Mouse (Mus musculus) cerebellum, adult (tissue): ENCODE measurements around the gene Prss27.

Source experiments
- ATAC-seq: cut with Nextera tagmentation; 2 replicates; pipeline ENCODE4 v1.9.2; 2017; ENCODE audit warnings: mild to moderate bottlenecking, moderate library complexity, mixed read lengths; ENCODE audit not compliant: insufficient number of reproducible peaks, low FRiP score, low TSS enrichment

The Prss27 gene

DNA sequence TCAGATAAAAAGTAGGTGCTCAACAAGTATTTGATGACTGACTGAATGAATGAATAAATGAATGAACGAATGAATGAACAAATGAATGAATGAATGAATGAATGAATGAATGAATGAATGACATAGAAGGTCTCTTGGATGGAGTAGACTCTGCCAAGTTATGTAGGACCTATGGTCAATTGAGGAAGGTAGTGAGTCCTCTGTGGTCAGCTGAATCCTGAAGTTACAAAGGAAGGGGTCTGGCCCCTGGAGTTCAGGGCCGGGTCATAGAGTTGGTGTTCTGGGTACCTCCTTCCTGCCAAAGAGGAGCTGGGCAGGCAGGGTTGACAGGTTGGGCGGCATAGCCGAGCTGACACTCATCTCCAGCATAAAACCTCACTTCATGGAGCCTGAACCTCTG, at the start of gene Prss27:
Gene Prss27, plus strand, starts transcription at position 301 of the 400 bp plus-strand sequence.
- ATAC-seq: no peak

DNA sequence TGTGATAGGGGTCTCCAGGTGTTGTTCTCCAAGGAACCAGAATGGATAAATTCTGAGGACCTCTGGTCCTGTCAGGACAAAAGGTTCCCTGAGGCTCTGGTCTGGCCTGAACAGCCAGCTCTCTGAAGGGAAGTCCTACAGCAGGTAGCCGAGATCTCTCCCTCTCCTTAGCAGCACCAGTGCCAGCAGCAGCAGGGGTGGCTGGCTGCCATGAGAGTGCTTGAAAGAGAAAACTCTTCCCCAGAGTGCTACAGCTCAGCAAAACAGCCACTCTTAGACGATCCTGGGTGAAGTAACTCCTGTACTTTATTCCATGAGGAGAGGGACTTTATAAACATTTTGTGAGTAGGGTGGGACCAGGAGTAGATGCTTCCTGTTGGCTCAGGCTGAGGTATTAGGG, 48.1 kb upstream of the Prss27 start:
- no peak for ATAC-seq

DNA sequence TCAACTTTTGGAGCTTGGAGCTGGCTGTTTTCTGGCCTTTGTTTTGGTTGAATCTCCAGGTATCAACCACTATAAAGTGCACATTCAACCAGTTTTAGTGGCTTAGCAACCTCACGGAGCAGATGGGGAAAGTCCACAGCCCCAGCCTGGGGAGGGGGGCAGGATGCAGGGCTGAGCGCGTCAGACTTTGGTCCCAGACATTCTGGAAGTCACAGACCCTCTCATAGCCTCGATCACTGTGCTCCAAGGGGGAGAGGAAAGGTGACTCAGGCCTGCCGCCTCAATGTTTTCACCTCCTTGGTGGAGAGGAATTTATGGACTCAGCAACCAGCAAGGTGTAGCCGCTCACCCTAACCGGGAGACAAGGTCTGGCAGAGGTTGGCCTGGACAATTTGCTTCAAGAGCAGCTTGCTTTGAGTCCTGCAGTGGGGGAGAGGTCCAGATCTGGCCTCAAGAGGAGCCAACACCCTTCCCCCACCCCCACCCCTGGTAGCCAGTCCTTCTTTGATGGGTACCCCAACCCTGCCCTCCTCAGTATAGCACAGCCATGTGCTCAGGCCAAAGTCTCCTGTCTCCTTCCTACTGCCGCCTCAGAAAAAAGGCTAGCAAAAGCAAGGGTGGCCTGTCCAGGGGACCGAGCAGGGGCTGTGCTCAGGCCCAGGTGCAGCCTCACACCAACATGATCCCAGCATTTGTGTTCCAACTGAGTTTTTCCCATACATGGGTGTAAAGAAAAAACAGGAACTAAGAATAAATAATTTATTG, 45.0 kb upstream of the Prss27 start:
- ATAC-seq: no peak

DNA sequence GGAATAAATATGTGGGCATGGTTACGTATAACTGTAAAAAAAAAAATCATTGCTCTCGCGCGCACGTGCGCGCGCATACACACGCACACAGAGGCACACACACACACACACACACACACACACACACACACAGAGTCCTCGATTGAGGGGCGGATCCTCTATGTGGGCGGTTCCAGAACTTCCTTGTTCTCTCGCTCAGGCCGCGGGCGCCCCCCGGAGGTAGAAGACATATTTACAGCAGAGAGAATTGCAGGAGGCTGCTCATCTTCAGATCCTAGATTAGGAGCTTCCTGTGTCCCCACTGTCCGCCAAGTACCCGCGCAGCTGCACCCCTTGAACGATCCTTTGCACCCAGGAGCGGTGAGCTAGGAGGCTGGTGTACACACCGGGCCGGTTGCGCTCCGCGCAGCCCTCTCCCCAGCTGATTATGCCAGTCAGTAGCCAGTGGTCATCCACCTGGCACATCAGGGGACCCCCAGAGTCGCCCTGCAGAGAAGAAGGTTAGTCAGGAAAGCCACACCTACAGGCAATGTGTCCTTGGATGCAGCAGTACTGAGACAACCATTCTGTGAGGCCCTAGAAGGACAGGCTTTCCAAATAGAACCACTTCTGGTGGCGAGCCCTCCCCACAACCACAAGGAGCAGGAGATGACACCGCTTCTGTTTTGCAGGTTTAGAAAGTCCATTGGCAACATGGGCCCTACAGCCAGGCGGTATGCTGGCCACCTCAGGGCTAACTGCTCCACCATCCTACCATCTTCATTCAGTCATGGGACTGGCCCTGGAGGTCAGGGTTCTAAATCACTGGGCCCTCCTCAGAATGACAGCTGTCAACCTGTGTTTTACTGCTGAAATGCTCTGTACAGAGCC, 44.1 kb upstream of the Prss27 start:
- peak; percentile 15; the same call in 1 of the 2 replicates for ATAC-seq

DNA sequence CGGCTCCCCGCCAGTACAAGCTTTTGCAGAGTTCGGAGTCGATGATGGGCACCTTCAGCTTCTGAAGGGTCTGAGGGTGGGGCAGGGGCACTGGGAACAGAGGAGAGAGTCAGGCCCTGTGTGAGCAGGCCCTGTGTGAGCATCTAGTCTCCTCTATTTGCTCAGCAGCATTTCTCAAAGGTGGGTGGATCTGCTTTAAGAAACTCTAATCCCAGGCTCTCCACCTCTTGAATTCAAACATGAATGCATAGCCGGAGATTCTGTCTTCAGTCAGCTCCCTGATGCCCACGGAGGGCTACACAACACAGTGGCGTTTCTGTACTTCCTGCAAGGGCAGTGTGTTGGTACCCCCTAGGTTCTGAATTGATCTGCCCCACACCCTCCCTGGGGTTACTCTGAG, 43.3 kb upstream of the Prss27 start:
- ATAC-seq: no peak

DNA sequence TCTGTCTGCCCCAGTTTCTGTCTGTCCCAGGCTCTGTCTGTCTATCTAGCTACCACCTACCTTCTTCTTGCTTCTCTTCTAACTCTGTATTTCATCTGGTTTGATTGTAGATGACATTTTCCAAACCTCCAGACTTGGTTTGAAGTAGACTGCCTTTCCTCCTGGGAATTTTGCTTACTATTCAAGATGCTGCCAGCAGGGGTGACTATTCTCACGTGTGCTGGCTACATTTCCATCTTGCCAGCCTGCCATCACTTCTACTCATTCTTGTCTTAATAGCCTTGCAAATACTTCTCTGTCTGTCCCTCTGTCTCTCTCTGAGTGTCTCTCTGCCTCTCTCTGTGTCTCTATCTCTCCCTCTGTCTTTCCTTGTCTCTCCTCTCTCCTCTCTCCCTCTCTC, 42.5 kb upstream of the Prss27 start:
- no peak for ATAC-seq

DNA sequence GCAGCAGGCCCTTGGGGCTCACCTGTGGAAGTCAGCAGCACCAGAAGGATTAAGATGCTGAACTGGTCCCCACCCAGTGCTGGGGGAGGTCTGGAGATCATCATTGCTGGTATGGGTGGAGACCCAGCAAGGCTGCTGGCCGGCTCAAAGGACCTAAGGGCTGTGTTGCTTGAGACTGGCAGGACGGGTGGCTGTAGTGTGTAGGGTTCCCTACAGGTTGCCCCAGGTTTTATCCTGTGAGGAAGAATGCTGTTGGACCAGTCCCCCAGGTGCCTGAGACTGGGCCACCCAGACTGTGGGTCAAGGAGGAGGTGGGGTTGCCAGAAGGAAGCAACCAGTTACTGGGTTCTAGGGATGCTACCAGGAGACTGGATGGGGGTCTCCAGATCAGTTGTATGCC, 40.0 kb upstream of the Prss27 start, which contains the start of gene Prss22:
Gene Prss22, minus strand, starts transcription at position 200 of the 400 bp plus-strand sequence.
- no peak for ATAC-seq

DNA sequence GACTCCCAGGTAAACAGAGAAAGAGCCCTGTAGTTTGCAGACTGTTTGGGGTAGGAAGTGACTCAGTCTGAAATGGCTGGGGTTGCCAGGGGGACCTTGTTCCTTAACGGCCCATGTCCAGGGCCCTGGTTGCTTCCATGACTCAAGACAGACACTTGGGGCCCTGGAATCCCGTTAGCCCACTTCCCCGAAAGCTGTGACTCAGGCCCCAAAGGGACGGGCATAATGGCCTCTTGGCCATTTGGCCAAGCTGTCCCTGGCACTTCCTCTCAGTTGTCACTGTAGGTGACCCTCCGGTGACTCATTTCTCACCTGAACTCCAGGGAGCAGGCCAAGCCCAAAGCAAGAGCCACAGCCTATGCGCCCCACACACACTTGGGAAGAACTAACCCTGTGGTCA, 39.6 kb upstream of the Prss27 start:
- no peak for ATAC-seq

DNA sequence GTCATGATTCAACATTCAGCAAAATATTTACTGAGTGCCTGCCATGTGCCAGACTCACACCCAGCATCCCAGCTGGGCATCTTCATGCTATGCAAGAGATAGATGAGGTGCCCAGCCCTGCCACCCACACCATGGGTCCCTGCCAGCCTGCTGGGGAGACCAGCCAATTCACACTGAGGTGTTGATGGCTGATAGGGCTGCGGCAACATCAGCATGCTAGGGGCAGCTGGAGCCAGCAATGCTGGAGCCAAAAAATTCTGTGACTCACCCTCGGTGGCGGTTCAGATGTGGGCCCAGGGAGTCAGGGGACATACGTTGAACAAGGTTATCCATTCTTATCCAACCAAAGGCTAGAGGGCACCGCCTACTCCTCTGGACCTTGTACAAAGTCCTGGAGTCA, 37.5 kb upstream of the Prss27 start:
- no peak for ATAC-seq

DNA sequence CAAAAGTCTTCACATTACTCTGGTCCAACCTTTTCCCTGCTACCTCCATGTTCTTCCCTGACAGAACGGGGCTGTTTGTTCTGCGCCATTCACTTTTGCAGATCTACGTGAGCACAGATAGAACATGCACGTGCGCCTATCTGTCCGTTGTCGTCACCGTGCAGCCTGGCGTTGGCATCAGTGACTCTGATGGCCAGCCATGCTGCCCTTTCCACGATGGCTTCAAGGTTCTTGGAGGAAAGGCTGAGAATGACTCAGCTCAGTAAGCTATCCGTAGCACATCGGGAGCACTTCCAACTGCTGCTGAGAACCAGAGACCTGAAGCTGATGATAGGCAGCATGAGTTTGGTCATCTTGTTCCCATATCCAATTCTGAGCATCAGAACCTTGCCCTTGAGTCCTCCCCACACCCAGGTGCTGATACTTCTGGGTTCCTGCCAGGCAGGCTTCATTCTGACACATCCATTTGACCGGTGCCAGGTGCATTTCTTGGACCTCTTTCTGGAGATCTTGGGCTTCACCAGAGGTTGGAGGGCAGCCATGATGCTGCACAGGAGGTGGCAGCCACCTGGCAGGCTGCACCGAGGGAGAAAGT, 33.8 kb upstream of the Prss27 start:
- ATAC-seq: no peak

DNA sequence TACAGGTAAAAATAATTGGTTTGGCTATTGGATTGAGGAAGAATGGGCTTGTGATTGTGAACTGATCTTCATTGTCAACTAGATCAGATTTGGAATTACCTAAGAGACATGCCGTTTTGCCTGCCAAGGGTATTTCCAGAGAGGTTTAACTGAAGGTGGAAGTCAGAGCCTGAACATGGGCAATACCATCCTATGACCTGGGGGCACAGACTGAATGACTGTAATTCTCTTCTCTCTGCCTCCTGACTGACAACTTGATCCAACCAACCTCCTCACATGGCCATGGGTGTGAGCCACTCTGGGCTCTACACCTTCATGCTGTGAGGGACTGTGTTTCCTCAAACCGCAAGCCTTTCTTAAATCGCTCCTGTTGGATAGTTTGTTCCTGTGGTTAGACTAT, 32.9 kb upstream of the Prss27 start:
- ATAC-seq: no peak

DNA sequence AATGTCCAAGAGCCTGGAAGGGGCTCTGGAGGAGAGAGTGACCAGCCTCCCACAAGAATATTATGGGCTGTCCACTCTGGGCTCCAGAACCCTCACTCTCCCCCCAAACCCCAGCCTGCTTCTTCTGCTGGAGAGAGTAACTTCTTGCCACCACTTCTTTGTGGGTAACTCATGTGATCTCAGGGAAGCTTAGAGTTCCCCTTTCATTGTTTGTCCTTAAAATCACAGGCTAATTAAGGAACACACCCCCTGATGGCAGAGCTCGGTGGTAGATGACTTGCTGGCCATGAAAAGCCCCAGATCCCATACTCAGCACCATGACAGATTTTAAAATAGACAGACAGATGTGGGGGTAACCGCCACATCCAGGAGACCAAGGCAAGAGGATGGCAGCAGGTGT, 31.0 kb upstream of the Prss27 start:
- no peak for ATAC-seq

DNA sequence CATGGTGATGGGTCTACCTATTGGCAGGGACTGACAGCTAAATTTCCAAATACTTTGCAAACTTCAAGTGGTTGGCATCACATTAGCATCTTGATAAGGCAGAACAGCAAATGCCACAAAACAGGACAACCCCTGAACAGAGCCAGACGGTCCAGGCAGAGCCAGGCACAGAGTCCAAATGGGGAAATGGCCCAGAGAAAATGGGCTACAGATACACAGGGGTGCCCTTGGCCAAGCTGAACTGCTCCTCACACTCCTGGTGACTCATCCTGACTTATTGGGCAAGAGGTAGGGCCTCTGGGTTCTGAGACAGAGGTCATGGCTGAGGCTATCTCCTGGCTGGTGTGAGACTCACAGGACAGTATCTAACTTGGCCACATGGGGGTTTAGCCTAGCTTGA, 30.6 kb upstream of the Prss27 start:
- no peak for ATAC-seq

DNA sequence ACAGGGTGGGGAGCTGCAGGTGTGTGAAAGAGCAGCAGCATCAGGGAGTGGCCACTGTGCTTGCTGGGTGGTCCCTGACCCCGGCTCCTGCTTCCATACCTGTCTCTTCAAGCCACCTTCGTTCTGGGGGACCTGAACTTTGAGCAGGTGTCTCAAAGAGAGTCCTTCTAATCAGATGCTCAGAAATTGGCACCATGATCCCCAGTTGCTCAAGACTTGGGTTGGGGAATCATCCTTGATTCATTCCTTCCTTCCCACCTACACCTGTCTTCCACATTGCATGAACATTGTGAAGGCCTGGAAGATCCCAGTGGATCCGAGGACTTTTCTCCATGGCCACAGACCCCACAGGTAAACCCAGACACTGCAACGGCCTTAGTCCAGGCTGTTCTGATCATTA, 29.8 kb upstream of the Prss27 start:
- ATAC-seq: no peak

DNA sequence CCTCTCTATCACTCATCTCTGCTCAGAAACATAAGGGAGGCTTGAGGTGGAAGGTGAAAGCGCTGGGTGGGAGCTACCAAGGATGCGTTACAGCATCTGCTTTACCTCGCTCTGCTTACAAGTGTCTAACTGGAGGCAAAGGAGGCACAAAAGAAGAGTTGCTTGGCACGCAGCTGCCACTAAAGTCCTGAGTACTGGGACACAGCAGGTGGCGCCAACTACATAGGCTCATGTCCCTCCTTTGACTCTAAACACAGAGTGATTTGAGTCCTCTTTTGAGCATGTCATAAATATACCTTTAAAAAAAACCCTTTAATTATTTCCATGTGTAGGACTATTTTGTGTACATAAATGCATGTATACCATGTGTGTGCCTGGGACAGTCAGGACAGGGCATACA, 28.3 kb upstream of the Prss27 start:
- ATAC-seq: no peak

DNA sequence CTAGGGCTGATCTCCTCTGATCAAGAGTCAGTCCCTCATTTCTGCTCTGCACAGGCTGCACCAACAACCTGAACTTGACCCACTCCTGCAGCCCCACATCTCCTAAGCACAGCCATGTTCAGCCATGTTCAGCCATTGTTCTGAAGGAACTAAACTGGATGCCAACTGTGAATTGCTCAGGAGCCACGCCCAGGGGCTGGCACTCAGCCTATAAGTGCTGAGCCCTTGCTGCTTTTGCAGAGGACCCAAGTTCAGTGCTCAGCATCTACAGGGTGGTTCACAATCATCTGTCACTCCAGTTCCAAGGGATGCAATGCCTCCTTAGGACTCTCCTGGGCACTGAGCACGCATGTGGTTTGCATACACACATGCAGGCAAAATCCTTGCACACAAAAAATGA, 25.0 kb upstream of the Prss27 start:
- no peak for ATAC-seq

DNA sequence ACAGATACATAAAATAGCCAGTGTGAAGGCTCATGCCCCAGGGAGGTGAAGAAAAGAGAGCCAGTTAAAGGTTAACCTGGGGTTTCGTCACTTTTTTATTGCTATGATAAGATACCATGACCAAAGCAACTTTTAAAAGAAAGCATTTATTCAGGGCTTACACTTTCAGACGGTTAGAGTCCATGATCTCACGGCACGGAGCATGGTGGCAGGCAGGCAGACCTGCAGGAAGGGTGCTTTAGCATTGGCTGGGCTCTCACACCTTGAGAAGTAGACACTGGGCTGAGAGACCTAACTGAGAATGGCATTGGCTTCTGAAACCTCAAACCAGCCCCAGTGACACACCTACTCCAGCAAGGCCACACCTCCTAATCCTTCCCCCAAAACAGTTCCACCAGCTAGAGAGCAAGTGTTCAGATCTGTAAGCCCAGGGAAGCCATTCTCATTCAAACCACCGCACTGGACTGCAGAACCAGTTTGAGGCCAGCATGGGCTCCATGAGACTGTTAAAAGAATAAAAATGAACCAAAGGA, 23.4 kb upstream of the Prss27 start:
- no peak for ATAC-seq

DNA sequence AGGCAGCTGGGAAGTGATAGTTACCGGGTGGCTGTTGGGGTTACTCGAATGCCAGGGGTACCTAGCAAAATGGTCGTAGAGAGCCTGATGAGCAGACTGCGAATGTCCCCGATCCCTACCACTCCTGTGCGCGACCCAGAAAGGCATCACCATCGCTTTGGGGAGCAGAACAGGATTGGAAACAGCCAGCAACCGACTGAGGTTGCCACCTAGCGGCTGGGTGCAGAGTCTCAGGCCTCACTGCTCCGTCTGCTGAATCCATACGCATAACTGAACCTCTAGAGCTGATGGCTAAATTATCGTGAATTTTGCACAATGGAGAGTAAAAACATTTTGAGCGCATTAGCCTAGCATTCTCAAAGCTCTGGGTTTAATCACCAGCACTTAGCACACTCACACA, 22.2 kb upstream of the Prss27 start:
- no peak for ATAC-seq

DNA sequence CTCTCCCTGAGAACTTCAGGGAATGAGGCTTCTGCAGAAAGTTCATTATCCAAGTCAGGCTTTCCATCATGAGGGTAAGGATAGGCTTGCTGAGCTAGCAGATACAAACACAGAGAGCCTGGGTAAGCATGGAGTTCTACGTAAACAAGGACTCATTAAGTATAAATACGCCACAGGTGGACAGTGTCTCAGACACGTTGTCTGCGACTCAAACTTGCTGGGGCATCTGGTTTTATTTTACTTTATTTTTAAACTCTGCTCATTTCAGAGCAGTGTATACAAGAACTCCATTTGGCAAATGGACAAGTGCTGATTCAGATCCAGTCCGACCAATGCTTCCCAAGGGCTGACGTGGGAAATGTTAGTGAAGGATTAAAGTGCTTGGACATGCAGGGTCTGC, 17.2 kb upstream of the Prss27 start:
- no peak for ATAC-seq

DNA sequence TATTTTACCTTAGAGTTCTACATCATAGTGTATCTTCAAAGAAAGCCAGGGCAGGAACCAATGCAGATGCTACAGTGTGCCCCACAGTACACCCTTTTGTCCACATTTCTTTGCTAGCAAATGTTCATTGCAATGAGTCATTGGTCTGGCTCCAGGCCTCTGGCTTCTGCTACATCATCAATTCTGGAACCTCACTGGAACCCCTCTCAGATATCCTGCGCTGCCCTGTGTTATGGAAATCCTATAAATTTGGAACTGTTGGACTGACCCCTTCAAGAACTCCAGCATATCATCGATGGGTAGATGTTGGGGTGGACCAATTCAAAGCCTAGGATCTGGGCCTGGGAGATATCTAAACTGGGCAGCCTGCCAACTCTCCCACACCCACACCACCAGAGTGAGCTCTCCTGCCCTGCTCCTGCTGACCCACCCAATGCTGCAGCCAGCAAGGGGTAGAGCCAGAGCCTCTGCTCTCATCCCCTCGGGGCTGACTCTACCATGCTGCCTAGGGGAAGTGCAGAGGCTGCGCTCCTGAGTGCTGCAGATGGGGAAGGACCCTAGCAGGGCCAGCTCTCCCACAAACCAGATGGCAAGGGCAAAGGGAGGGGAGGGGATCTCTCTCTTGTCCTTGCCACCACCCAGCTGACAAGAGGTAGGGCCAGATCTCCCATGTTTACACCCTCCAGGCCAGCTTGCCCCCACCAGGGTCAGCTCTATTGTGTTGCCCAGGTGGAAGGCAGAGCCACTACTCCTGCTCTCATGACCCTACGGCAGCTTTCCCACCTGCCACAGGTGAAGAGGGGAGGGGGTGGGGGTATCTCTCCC, 16.4 kb upstream of the Prss27 start:
- ATAC-seq: no peak
